Mouse (Mus musculus): Measurements from ENCODE around the gene Tpsb2. TPM values are rescaled to one million over a fixed set of nuclear protein-coding genes. Genes with fewer than 3 reads are reported as not detected.

The Tpsb2 gene
- polyA plus RNA-seq, 1 experiment from 2014 or later = 6.7 TPM

- TF ChIP-seq CTCF (IDR thresholded peaks at IDR 0.05; ENCODE audit: low read depth) = no peak
- no peak overlapping the region for H3K27ac ChIP-seq (ENCODE audit: low read depth, low read length)
- no peak overlapping the region for H3K4me2 ChIP-seq (replicated peaks; ENCODE audit: low read depth)
- 88% methylated on average over 13 of the region's 13 CpGs for WGBS
- H3K4me3 ChIP-seq (ENCODE audit: low read depth, low read length) = no peak overlapping the region
- no peak for ATAC-seq
- no peaks in the 10 kb centered on the region for H3K9me3 ChIP-seq (ENCODE audit: control insufficient read depth)
- H3K9ac ChIP-seq (ENCODE audit: low read depth, low read length) = no peak overlapping the region
- H3K36me3 ChIP-seq (ENCODE audit: control insufficient read depth, insufficient read depth) = no peaks in the 10 kb centered on the region
- 0 out of 2 replicates have a peak, but pooled peaks cover 2% of the 10 kb centered on the region for H3K4me1 ChIP-seq (replicated peaks; ENCODE audit: control insufficient read depth, insufficient read depth, low read length)
- H3K27me3 ChIP-seq (replicated peaks; ENCODE audit: control insufficient read depth, insufficient read depth, low read length) = no peaks in the 10 kb centered on the region
Measured at GRCm38 (mm10) chr17:25402224-25402623, 36.1 kb downstream of the Tpsb2 start.

- Histone ChIP-seq H3K4me1 (replicated peaks; ENCODE audit: control insufficient read depth, insufficient read depth, low read length) (0 out of 2 replicates have a peak, but pooled peaks cover 2% of the 10 kb centered on the region), H3K4me2 (replicated peaks; ENCODE audit: low read depth) (no peak overlapping the region), H3K36me3 (ENCODE audit: control insufficient read depth, insufficient read depth) (no peaks in the 10 kb centered on the region), H3K4me3 (ENCODE audit: low read depth, low read length) (no peak overlapping the region), H3K9me3 (ENCODE audit: control insufficient read depth) (no peaks in the 10 kb centered on the region), H3K9ac (ENCODE audit: low read depth, low read length) (no peak overlapping the region), H3K27me3 (replicated peaks; ENCODE audit: control insufficient read depth, insufficient read depth, low read length) (no peaks in the 10 kb centered on the region), H3K27ac (ENCODE audit: low read depth, low read length) (no peak overlapping the region)
- ATAC-seq = no peak
- no peak for TF ChIP-seq CTCF (IDR thresholded peaks at IDR 0.05; ENCODE audit: low read depth)
- WGBS = 65% methylated on average over 3 of the region's 3 CpGs
Measured at GRCm38 (mm10) chr17:25404190-25404589, 38.1 kb downstream of the Tpsb2 start.

GRCm38 (mm10) chr17:25405224-25405895 is 39.3 kb downstream of the Tpsb2 start:
- Histone ChIP-seq H3K4me2 (replicated peaks; ENCODE audit: low read depth) (no peak overlapping the region), H3K9ac (ENCODE audit: low read depth, low read length) (no peak overlapping the region), H3K27ac (ENCODE audit: low read depth, low read length) (no peak overlapping the region; the same call in none of the 2 replicates), H3K4me1 (replicated peaks; ENCODE audit: control insufficient read depth, insufficient read depth, low read length) (0 out of 2 replicates have a peak, but pooled peaks cover 2% of the 10 kb centered on the region), H3K27me3 (replicated peaks; ENCODE audit: control insufficient read depth, insufficient read depth, low read length) (no peaks in the 10 kb centered on the region), H3K9me3 (ENCODE audit: control insufficient read depth) (no peaks in the 10 kb centered on the region), H3K4me3 (ENCODE audit: low read depth, low read length) (no peak overlapping the region), H3K36me3 (ENCODE audit: control insufficient read depth, insufficient read depth) (no peaks in the 10 kb centered on the region)
- 7% methylated on average over 9 of the region's 10 CpGs for WGBS
- peak; percentile 34; the same call in 1 of the 2 replicates for ATAC-seq
- no peak for TF ChIP-seq CTCF (IDR thresholded peaks at IDR 0.05; ENCODE audit: low read depth)

GRCm38 (mm10) chr17:25406011-25406441 is 39.9 kb downstream of the Tpsb2 start:
- Histone ChIP-seq H3K9ac (ENCODE audit: low read depth, low read length) (no peak overlapping the region), H3K9me3 (ENCODE audit: control insufficient read depth) (no peaks in the 10 kb centered on the region), H3K4me3 (ENCODE audit: low read depth, low read length) (no peak overlapping the region), H3K36me3 (ENCODE audit: control insufficient read depth, insufficient read depth) (no peaks in the 10 kb centered on the region), H3K27ac (ENCODE audit: low read depth, low read length) (no peak overlapping the region; the same call in 1 of the 2 replicates), H3K4me1 (replicated peaks; ENCODE audit: control insufficient read depth, insufficient read depth, low read length) (0 out of 2 replicates have a peak, but pooled peaks cover 2% of the 10 kb centered on the region), H3K4me2 (replicated peaks; ENCODE audit: low read depth) (no peak overlapping the region), H3K27me3 (replicated peaks; ENCODE audit: control insufficient read depth, insufficient read depth, low read length) (no peaks in the 10 kb centered on the region)
- TF ChIP-seq CTCF (IDR thresholded peaks at IDR 0.05; ENCODE audit: low read depth) = peak; percentile 51
- WGBS = 42% methylated on average over 6 of the region's 6 CpGs
- ATAC-seq = no peak

GRCm38 (mm10) chr17:25407352-25407751 is 41.2 kb downstream of the Tpsb2 start:
- 0 out of 2 replicates have a peak, but pooled peaks cover 2% of the 10 kb centered on the region for H3K4me1 ChIP-seq (replicated peaks; ENCODE audit: control insufficient read depth, insufficient read depth, low read length)

GRCm38 (mm10) chr17:25408302-25408999 is 42.3 kb downstream of the Tpsb2 start:
- H3K4me2 ChIP-seq (replicated peaks; ENCODE audit: low read depth) = no peak overlapping the region
- no peak for TF ChIP-seq CTCF (IDR thresholded peaks at IDR 0.05; ENCODE audit: low read depth)
- 0 out of 2 replicates have a peak, but pooled peaks cover 2% of the 10 kb centered on the region for H3K4me1 ChIP-seq (replicated peaks; ENCODE audit: control insufficient read depth, insufficient read depth, low read length)
- H3K9ac ChIP-seq (ENCODE audit: low read depth, low read length) = no peak overlapping the region
- H3K4me3 ChIP-seq (ENCODE audit: low read depth, low read length) = no peak overlapping the region
- H3K27ac ChIP-seq (ENCODE audit: low read depth, low read length) = no peak overlapping the region
- no peak for ATAC-seq
- H3K9me3 ChIP-seq (ENCODE audit: control insufficient read depth) = no peaks in the 10 kb centered on the region
- 83% methylated on average over 7 of the region's 7 CpGs for WGBS
- no peaks in the 10 kb centered on the region for H3K36me3 ChIP-seq (ENCODE audit: control insufficient read depth, insufficient read depth)
- no peaks in the 10 kb centered on the region for H3K27me3 ChIP-seq (replicated peaks; ENCODE audit: control insufficient read depth, insufficient read depth, low read length)

More at GRCm38 (mm10) chr17:25407352-25407751, 41.2 kb downstream of the Tpsb2 start:
- WGBS = 61% methylated on average over 4 of the region's 4 CpGs
- H3K36me3 ChIP-seq (ENCODE audit: control insufficient read depth, insufficient read depth) = no peaks in the 10 kb centered on the region
- no peaks in the 10 kb centered on the region for H3K27me3 ChIP-seq (replicated peaks; ENCODE audit: control insufficient read depth, insufficient read depth, low read length)
- H3K4me3 ChIP-seq (ENCODE audit: low read depth, low read length) = no peak overlapping the region
- no peak for ATAC-seq
- H3K9ac ChIP-seq (ENCODE audit: low read depth, low read length) = no peak overlapping the region
- no peak for TF ChIP-seq CTCF (IDR thresholded peaks at IDR 0.05; ENCODE audit: low read depth)
- H3K9me3 ChIP-seq (ENCODE audit: control insufficient read depth) = no peaks in the 10 kb centered on the region
- no peak overlapping the region for H3K27ac ChIP-seq (ENCODE audit: low read depth, low read length)
- H3K4me2 ChIP-seq (replicated peaks; ENCODE audit: low read depth) = no peak overlapping the region
